Mouse (Mus musculus) 416B (cell line): ENCODE measurements at regions not wholly inside any gene's neighbourhood (a gene's known extent, or its start where the extent isn't known, plus 50 kb on each side); places are given as distances from the start of the nearest gene placed in this dataset.
"Not testable (repeated sequence)": the region's sequence is repeated elsewhere in the genome, so short reads cannot be mapped to it uniquely, and the experiment has no call there.

Experiments used
- DNase-seq: peaks from one replicate; pipeline ENCODE4 v3.0.0; 2011; ENCODE audit warnings: low read depth

DNA sequence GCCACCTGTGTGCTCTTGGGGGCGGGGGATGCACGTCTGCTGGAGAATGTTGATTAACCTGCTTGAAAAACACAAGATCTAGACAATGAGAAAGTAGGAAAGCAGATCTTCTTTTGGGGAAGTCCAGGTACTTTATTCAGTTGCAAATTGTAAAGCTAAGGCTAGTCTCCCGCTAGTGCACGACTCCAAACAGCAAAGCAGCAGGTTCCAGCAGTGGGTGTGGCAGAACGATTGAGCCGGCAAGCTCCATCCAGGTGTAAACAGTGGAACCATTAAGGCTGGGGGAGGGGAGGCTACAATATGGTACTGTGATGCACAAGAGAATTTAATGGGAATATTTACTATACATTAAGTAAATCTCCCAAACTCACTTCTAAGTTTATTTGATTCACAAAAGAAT is 448.6 kb upstream of the Cobl start:
- DNase-seq: not testable (repeated sequence)

DNA sequence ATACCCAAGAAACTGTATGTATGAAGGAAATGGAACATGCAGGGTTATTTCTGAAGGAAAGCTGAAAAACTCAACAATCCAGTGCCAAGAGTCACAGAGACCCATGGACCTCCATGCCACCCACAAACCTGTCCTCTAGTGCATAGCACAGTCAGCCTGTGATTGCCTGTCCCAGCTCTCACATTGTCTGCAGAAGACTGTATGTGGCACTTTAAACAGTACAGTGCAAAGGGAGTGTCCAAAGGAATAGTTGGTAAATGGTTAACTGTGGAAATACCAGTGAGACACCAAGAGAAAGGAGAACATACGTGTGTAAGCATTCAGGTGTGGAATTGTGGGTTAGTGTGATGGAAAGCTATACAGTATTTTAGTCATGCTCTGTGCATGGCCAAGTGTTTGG is 409.0 kb upstream of the Cobl start:
- DNase-seq: no peak

DNA sequence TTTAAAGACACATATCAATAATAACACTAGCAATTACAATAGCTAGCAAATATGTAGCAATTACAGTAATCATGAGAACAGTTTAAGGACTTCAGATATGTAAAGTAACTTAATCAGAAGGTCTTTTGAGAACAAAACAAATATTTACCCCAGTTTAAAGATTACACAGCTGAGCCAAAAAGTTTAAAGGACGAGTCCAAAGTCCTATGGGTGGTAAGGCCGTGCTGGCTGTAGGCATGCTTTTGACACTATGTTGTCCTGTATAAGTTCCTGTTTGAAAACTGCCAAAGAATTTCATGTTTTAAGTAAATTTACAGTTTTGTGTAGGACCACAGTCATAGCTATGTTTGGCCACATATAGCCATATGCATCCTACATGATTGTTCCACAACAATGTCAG is 408.0 kb upstream of the Cobl start:
- no peak for DNase-seq

GRCm38 (mm10) chr11:12872399-12872798 is 407.6 kb upstream of the Cobl start:
- peak; percentile 17 for DNase-seq

GRCm38 (mm10) chr11:12867541-12867940 is 402.8 kb upstream of the Cobl start:
- DNase-seq: no peak

DNA sequence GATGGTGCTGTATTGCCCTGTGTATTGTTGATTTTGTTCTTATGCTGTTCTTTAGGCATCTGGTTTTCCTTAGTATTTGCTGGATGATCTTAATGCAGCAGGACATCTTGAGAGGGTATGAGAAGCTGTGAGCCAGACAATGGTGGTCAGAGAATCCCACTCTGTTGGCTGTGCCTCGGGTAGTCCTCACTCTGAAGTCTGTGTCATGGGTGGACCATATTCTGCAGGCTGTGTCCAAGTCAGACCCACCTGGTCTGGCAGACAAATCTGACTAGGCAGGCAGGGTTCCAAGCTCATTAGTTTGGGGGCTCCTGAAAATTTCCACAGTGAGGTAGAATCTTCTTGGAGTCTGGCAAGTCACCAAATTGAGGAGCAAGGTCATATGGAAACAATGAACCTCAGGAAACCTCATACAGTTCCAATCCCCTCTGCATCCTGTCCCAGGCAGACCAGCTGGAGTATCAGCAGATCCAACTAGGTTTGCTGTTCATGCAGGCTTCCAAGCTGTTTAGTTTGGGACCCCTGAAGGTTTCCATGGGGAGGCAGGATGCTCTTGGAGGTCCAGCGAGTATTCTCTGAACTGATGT is 400.4 kb upstream of the Cobl start:
- DNase-seq: no peak

- DNase-seq: no peak
Observed at GRCm38 (mm10) chr11:12859344-12859930, 394.7 kb upstream of the Cobl start.

DNA sequence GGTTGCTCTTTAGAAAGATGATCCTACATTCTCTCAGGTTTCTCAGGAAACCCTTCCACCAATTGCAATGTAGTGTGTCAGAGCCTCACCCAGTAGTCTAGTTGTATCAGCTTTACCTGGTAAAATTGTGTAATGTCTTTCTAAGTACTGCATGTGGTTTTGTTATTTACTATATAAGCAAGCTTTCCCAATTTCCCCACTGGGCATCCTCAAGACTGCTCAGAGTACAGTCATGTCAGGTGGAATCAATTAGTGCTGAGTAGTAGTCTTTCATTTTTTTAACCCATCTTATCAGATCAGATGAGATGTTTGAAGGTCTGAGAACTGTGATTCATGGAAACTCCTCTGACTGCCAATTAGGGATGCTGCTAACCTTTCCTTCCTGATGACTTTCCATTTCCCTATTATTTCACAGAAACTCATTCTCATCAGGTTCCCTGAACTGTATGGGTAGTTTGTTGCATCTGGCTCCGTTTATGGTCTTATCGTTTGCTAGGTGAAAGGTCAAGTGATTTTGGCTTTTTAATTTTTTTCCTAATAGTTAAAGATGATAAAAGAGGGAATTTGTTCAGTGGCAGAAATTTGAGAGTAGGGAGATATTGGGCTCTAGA is 393.6 kb upstream of the Cobl start:
- no peak for DNase-seq

GRCm38 (mm10) chr11:12857358-12858199 is 392.8 kb upstream of the Cobl start:
- DNase-seq: no peak

- DNase-seq: no peak
Observed at GRCm38 (mm10) chr11:12847793-12848192, 383.0 kb upstream of the Cobl start.

DNA sequence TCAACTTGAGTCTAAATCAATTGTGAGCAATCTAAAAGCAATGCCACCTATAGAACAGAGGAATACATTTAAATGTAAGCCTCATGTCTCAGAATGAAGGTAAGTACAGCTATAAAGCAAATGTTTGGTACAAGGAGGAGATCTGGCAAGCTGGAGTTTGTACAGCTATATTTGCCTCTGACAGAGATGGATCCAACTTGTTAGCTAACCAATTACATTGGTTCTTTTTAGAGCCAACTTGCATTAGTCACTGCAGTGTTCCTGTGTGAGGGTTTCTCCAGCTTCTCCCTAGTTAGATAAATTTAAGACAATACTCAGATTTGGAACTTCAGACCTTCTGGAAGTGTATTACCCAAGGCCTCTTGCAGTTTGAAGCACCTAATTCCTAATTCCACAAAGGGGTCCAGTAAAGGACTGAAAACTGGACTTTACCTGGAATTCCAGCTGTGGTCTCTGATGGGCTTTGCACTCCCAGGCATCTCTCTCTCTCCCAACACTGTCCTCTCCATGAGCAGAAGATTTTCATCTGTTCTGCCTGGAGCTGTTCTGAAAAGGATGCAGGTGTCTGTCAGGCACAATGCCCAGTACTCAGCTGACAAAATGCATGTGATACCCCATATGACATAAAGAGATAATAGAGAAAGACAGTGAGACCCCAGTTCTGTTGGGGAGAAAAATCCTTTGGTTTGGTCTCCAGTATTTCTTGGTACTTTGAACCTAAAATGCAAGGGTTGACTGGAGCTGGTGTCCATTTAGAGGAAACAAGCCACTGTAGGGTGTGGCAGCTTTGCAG is 379.1 kb upstream of the Cobl start:
- DNase-seq: no peak

- DNase-seq: no peak
Observed at GRCm38 (mm10) chr11:12841393-12841792, 376.6 kb upstream of the Cobl start.

- no peak for DNase-seq
Observed at GRCm38 (mm10) chr11:12837920-12838319, 373.2 kb upstream of the Cobl start.

- no peak for DNase-seq
Observed at GRCm38 (mm10) chr11:12837387-12837786, 372.6 kb upstream of the Cobl start.

DNA sequence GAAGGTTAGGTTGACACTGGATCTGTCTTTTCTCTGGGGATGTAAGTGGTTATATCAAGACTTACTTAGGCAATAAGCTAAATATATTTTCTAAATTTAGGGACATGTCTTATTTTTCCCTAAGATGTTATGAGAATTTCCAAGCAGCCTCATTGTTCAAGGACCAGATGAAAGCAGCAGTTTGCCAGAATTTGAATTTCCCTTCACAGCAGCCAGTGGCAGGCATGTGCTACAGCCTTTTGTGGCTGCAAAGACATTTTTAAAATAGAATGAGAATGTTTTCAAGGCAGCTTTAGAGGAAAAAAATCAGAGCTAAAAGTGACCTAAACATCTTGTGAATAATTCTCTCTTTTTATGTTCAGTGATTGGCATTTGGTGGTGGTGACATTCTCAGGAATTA is 371.6 kb upstream of the Cobl start:
- DNase-seq: no peak

- no peak for DNase-seq
Observed at GRCm38 (mm10) chr11:12812021-12812420, 347.3 kb upstream of the Cobl start.

- peak; percentile 50 for DNase-seq
Observed at GRCm38 (mm10) chr11:12810949-12811881, 346.5 kb upstream of the Cobl start.
